Mouse (Mus musculus): ENCODE measurements at regions not wholly inside any gene's neighbourhood (a gene's known extent, or its start where the extent isn't known, plus 50 kb on each side); places are given as distances from the start of the nearest gene placed in this dataset.

DNA sequence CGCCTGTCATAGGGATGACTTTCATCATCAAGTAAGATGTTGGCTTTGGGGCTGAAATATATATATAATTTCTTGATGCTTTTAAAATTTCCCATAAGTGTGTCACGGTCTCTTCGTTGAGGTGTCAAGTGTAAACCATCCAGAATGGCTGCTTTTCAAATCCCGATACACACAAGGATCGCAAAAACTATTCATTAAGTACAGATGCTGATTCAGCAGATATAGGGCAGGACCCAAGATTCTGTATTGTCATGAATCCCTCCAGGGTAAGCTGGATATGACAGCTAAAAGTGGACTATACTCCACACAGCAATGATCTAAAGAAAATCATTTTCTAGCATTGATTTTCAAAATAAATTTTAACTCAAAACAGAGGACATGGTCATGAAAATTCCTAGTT, 83.1 kb upstream of the Arid2 start:
- H3K27ac ChIP-seq (ENCODE audit: low read length), result no peak overlapping the region
- H3K4me2 ChIP-seq (ENCODE audit: low read length), result no peak overlapping the region
- H3K9me3 ChIP-seq (replicated peaks; ENCODE audit: control insufficient read depth, low read length, poor library complexity, severe bottlenecking), result 0 out of 2 replicates have a peak, but pooled peaks cover 3% of the 10 kb centered on the region
- 98% methylated on average over 5 of the region's 5 CpGs for WGBS
- H3K4me3 ChIP-seq (ENCODE audit: low read depth, low read length), result no peak overlapping the region
- H3K4me1 ChIP-seq (ENCODE audit: control insufficient read depth, insufficient read depth, low read length), result no peaks in the 10 kb centered on the region
- no peak for ATAC-seq
- no peaks in the 10 kb centered on the region for H3K27me3 ChIP-seq (ENCODE audit: control insufficient read depth, insufficient read depth, low read depth, low read length)
- no peak overlapping the region for H3K9ac ChIP-seq (ENCODE audit: low read depth, low read length)
- no peaks in the 10 kb centered on the region for H3K36me3 ChIP-seq (ENCODE audit: control insufficient read depth, insufficient read depth, low read length)

- no peaks in the 10 kb centered on the region for H3K4me1 ChIP-seq (ENCODE audit: control insufficient read depth, insufficient read depth, low read length)
- no peak overlapping the region for H3K9ac ChIP-seq (ENCODE audit: low read depth, low read length)
- no peak overlapping the region for H3K27ac ChIP-seq (ENCODE audit: low read length)
- no peaks in the 10 kb centered on the region for H3K36me3 ChIP-seq (ENCODE audit: control insufficient read depth, insufficient read depth, low read length)
- 0 out of 2 replicates have a peak, but pooled peaks cover 3% of the 10 kb centered on the region for H3K9me3 ChIP-seq (replicated peaks; ENCODE audit: control insufficient read depth, low read length, poor library complexity, severe bottlenecking)
- no peak overlapping the region for H3K4me2 ChIP-seq (ENCODE audit: low read length)
- no peaks in the 10 kb centered on the region for H3K27me3 ChIP-seq (ENCODE audit: control insufficient read depth, insufficient read depth, low read depth, low read length)
- H3K4me3 ChIP-seq (ENCODE audit: low read depth, low read length), result no peak overlapping the region
- WGBS, result 84% methylated on average over 5 of the region's 5 CpGs
- no peak for ATAC-seq
Observed at GRCm38 (mm10) chr15:96204623-96205022, 82.7 kb upstream of the Arid2 start.

- H3K9me3 ChIP-seq (replicated peaks; ENCODE audit: control insufficient read depth, low read length, poor library complexity, severe bottlenecking), result 0 out of 2 replicates have a peak, but pooled peaks cover 3% of the 10 kb centered on the region
- no peak overlapping the region for H3K4me3 ChIP-seq (ENCODE audit: low read depth, low read length)
- H3K27me3 ChIP-seq (ENCODE audit: control insufficient read depth, insufficient read depth, low read depth, low read length), result no peaks in the 10 kb centered on the region
- no peaks in the 10 kb centered on the region for H3K36me3 ChIP-seq (ENCODE audit: control insufficient read depth, insufficient read depth, low read length)
- no peak overlapping the region for H3K4me2 ChIP-seq (ENCODE audit: low read length)
- H3K9ac ChIP-seq (ENCODE audit: low read depth, low read length), result no peak overlapping the region
- no peaks in the 10 kb centered on the region for H3K4me1 ChIP-seq (ENCODE audit: control insufficient read depth, insufficient read depth, low read length)
- no peak for ATAC-seq
- WGBS, result 81% methylated on average over 11 of the region's 11 CpGs
- H3K27ac ChIP-seq (ENCODE audit: low read length), result no peak overlapping the region
Observed at GRCm38 (mm10) chr15:96210721-96211400, 76.5 kb upstream of the Arid2 start.

DNA sequence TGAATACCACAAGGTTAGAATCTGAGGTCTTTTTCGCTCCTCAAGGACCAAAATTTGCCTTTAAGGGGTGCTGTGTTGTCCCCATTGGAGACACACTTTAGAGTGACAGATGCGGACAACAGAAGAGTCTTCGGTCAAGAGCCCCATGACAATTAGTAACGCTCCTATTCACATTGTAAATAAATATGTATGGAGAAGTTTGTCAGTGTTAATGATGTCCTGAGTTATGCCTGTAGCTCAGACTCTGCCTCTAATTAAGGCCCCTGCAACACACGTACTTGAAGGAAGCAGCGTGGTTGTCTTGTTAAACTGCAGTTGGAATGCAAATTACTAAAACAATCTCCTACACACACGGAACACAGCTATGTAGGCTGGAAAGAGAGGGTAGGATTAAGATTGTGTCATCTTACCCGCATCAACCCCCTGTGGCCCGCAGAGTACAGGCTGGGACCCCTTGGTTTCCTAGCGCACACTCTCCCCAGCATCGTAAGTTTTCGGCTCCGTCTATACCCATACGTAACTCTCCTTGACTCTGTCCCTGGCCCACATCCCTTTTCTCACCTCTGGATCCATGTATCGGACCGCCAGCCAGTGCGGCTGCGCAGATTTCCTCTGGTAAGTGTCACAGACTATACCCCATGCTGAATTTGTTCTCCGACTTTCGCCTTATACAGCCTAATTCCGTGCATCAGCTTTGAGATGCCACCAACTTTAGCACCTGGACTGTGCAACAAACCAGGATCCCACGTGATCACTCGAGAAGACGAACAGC, 73.6 kb upstream of the Arid2 start:
- peaks cover 6% of the 10 kb centered on the region; the same call in 1 of the 2 replicates for H3K9me3 ChIP-seq (replicated peaks; ENCODE audit: control insufficient read depth, low read length, poor library complexity, severe bottlenecking)
- no peak overlapping the region for H3K27ac ChIP-seq (ENCODE audit: low read length)
- no peaks in the 10 kb centered on the region for H3K4me1 ChIP-seq (ENCODE audit: control insufficient read depth, insufficient read depth, low read length)
- 79% methylated on average over 24 of the region's 24 CpGs for WGBS
- no peak overlapping the region for H3K9ac ChIP-seq (ENCODE audit: low read depth, low read length)
- no peaks in the 10 kb centered on the region for H3K27me3 ChIP-seq (ENCODE audit: control insufficient read depth, insufficient read depth, low read depth, low read length)
- no peaks in the 10 kb centered on the region for H3K36me3 ChIP-seq (ENCODE audit: control insufficient read depth, insufficient read depth, low read length)
- no peak overlapping the region for H3K4me2 ChIP-seq (ENCODE audit: low read length)
- no peak for ATAC-seq
- H3K4me3 ChIP-seq (ENCODE audit: low read depth, low read length), result no peak overlapping the region

- H3K4me2 ChIP-seq (ENCODE audit: low read length), result no peak overlapping the region
- H3K27me3 ChIP-seq (ENCODE audit: control insufficient read depth, insufficient read depth, low read depth, low read length), result no peaks in the 10 kb centered on the region
- H3K27ac ChIP-seq (ENCODE audit: low read length), result no peak overlapping the region
- 95% methylated on average over 15 of the region's 15 CpGs for WGBS
- H3K36me3 ChIP-seq (ENCODE audit: control insufficient read depth, insufficient read depth, low read length), result no peaks in the 10 kb centered on the region
- peaks cover 3% of the 10 kb centered on the region; the same call in 1 of the 2 replicates for H3K9me3 ChIP-seq (replicated peaks; ENCODE audit: control insufficient read depth, low read length, poor library complexity, severe bottlenecking)
- no peak overlapping the region for H3K4me3 ChIP-seq (ENCODE audit: low read depth, low read length)
- H3K4me1 ChIP-seq (ENCODE audit: control insufficient read depth, insufficient read depth, low read length), result no peaks in the 10 kb centered on the region
- no peak overlapping the region for H3K9ac ChIP-seq (ENCODE audit: low read depth, low read length)
- no peak for ATAC-seq
Observed at GRCm38 (mm10) chr15:96217896-96218295, 69.4 kb upstream of the Arid2 start.

GRCm38 (mm10) chr15:96219746-96220145, 67.6 kb upstream of the Arid2 start:
- WGBS, result 81% methylated on average over 7 of the region's 7 CpGs
- ATAC-seq, result no peak
- no peak overlapping the region for H3K27ac ChIP-seq (ENCODE audit: low read length)

GRCm38 (mm10) chr15:96231969-96232368, 55.3 kb upstream of the Arid2 start:
- 91% methylated on average over 3 of the region's 3 CpGs for WGBS
- Histone ChIP-seq H3K4me3 (ENCODE audit: low read depth, low read length) (no peak overlapping the region), H3K9ac (ENCODE audit: low read depth, low read length) (no peak overlapping the region), H3K4me2 (ENCODE audit: low read length) (no peak overlapping the region), H3K27me3 (ENCODE audit: control insufficient read depth, insufficient read depth, low read depth, low read length) (no peaks in the 10 kb centered on the region), H3K36me3 (ENCODE audit: control insufficient read depth, insufficient read depth, low read length) (no peaks in the 10 kb centered on the region), H3K4me1 (ENCODE audit: control insufficient read depth, insufficient read depth, low read length) (peaks cover 3% of the 10 kb centered on the region; the same call in 1 of the 2 replicates), H3K27ac (ENCODE audit: low read length) (no peak overlapping the region), H3K9me3 (replicated peaks; ENCODE audit: control insufficient read depth, low read length, poor library complexity, severe bottlenecking) (no peaks in the 10 kb centered on the region)
- no peak for ATAC-seq

More at GRCm38 (mm10) chr15:96219746-96220145, 67.6 kb upstream of the Arid2 start:
- Histone ChIP-seq H3K9me3 (replicated peaks; ENCODE audit: control insufficient read depth, low read length, poor library complexity, severe bottlenecking) (peaks cover 3% of the 10 kb centered on the region; the same call in 1 of the 2 replicates), H3K4me3 (ENCODE audit: low read depth, low read length) (no peak overlapping the region), H3K36me3 (ENCODE audit: control insufficient read depth, insufficient read depth, low read length) (no peaks in the 10 kb centered on the region), H3K4me2 (ENCODE audit: low read length) (no peak overlapping the region), H3K9ac (ENCODE audit: low read depth, low read length) (no peak overlapping the region), H3K4me1 (ENCODE audit: control insufficient read depth, insufficient read depth, low read length) (no peaks in the 10 kb centered on the region), H3K27me3 (ENCODE audit: control insufficient read depth, insufficient read depth, low read depth, low read length) (no peaks in the 10 kb centered on the region)

- Histone ChIP-seq H3K27me3 (ENCODE audit: control insufficient read depth, insufficient read depth, low read depth, low read length) (no peaks in the 10 kb centered on the region), H3K9me3 (replicated peaks; ENCODE audit: control insufficient read depth, low read length, poor library complexity, severe bottlenecking) (no peaks in the 10 kb centered on the region), H3K4me1 (ENCODE audit: control insufficient read depth, insufficient read depth, low read length) (peaks cover 3% of the 10 kb centered on the region; the same call in 1 of the 2 replicates), H3K9ac (ENCODE audit: low read depth, low read length) (no peak overlapping the region), H3K4me3 (ENCODE audit: low read depth, low read length) (no peak overlapping the region), H3K27ac (ENCODE audit: low read length) (no peak overlapping the region), H3K36me3 (ENCODE audit: control insufficient read depth, insufficient read depth, low read length) (no peaks in the 10 kb centered on the region), H3K4me2 (ENCODE audit: low read length) (no peak overlapping the region)
- no peak for ATAC-seq
Observed at GRCm38 (mm10) chr15:96233113-96233512, 54.2 kb upstream of the Arid2 start.

DNA sequence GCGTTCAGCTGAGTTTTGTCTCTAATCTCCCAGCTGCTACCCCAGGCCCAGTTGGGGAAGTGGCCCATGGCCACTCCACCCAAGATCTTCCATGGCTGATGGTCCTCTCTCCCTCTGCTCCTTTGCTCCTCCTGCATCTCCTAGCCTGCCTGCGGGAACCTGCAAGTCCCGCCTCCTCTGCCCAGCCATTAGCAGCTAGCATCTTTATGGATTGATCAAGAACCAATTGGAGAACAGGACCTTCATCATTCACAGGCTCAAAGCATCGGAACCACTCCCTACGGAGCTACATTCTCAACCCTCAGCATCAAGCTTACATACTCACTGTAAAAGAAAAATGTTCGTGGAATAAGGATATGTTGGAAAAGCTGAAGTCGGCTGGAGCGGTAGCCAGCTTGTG, 52.5 kb upstream of the Arid2 start:
- ATAC-seq, result 0 out of 2 replicates have a peak, but pooled peaks have one; percentile 36
- H3K9me3 ChIP-seq (replicated peaks; ENCODE audit: control insufficient read depth, low read length, poor library complexity, severe bottlenecking), result no peaks in the 10 kb centered on the region
- H3K27ac ChIP-seq (ENCODE audit: low read length), result no peak overlapping the region
- no peak overlapping the region for H3K9ac ChIP-seq (ENCODE audit: low read depth, low read length)
- no peaks in the 10 kb centered on the region for H3K36me3 ChIP-seq (ENCODE audit: control insufficient read depth, insufficient read depth, low read length)
- WGBS, result 54% methylated on average over 8 of the region's 8 CpGs
- H3K4me3 ChIP-seq (ENCODE audit: low read depth, low read length), result no peak overlapping the region; the same call in 1 of the 2 replicates
- peaks cover 3% of the 10 kb centered on the region; the same call in 1 of the 2 replicates for H3K4me1 ChIP-seq (ENCODE audit: control insufficient read depth, insufficient read depth, low read length)
- H3K27me3 ChIP-seq (ENCODE audit: control insufficient read depth, insufficient read depth, low read depth, low read length), result no peaks in the 10 kb centered on the region
- H3K4me2 ChIP-seq (ENCODE audit: low read length), result no peak overlapping the region

All from midbrain, embryonic 16.5 days (tissue).